Mouse (Mus musculus): Measurements from ENCODE around the gene Cxcr4. TPM values are rescaled to one million over a fixed set of nuclear protein-coding genes. Genes with fewer than 3 reads are reported as not detected.

Gene Cxcr4
- total RNA-seq (2017): 77.8 and 110 TPM in 2 replicates

DNA sequence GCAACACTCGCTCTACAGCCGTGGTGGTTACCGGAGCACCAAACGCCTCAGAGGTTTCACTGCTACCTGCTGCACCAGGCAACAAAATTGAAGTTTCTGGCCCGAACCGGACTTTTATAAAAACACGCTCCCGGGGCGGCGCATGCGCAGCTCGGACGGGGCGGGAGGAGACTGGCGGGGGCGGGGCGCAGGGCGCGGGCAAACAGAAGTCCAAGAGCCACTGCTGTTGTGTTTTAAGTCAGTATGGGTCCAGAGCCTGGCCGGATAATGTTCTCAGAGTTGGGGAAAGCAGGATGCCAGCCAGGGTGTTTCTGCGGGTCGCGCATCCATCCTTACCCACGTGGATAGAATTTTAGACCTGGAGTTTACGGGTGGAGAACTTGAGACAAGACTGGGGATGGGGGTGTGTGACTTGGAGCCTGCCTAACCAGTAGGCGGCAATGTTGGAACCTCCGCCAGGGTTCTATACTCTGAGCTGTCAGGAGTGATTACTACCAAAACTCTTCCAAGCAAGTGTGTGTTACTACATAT, at the start of gene Cxcr4:
TSS of gene Cxcr4 (minus strand) at position 83 of the 531 bp plus-strand sequence.
- ATAC-seq (replicated peaks; ENCODE audit: low read depth, poor library complexity, severe bottlenecking): peak; percentile 55

GRCm38 (mm10) chr1:128639707-128640107, 47.6 kb upstream of the Cxcr4 start:
- ATAC-seq (replicated peaks; ENCODE audit: low read depth, poor library complexity, severe bottlenecking): no peak

GRCm38 (mm10) chr1:128637230-128637740, 45.2 kb upstream of the Cxcr4 start:
- ATAC-seq (replicated peaks; ENCODE audit: low read depth, poor library complexity, severe bottlenecking): no peak

- peak; percentile 51; the same call in 1 of the 2 replicates for ATAC-seq (replicated peaks; ENCODE audit: low read depth, poor library complexity, severe bottlenecking)
These were observed 44.5 kb upstream of the Cxcr4 start for GRCm38 (mm10) chr1:128636258-128637229.

- ATAC-seq (replicated peaks; ENCODE audit: low read depth, poor library complexity, severe bottlenecking): 0 out of 2 replicates have a peak, but pooled peaks have one; percentile 29
These were observed 41.8 kb upstream of the Cxcr4 start for GRCm38 (mm10) chr1:128633711-128634379.

DNA sequence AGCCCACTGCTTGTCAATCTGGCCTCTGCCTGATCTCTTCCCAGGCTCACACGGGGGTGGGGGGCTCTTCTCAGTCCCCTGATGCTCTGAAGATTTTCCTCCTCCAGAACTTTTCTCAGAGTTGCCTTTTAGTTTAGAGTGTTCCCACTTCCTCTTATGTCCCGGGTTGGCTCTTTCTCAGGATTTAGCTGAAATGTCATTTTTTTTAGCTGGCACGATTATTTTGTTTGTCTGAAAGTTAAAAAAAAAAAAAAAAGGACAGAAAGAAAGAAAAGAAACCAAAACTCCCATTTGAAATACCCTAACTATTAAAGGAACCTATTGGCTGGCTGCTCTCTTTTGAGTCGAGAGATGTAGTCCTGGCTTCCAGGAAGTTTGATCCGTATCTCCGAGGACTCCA, 40.4 kb upstream of the Cxcr4 start:
- no peak for ATAC-seq (replicated peaks; ENCODE audit: low read depth, poor library complexity, severe bottlenecking)

- peak; percentile 50 for ATAC-seq (replicated peaks; ENCODE audit: low read depth, poor library complexity, severe bottlenecking)
These were observed 34.1 kb upstream of the Cxcr4 start for GRCm38 (mm10) chr1:128626144-128626678.

GRCm38 (mm10) chr1:128623594-128623887, 31.4 kb upstream of the Cxcr4 start:
- no peak for ATAC-seq (replicated peaks; ENCODE audit: low read depth, poor library complexity, severe bottlenecking)

DNA sequence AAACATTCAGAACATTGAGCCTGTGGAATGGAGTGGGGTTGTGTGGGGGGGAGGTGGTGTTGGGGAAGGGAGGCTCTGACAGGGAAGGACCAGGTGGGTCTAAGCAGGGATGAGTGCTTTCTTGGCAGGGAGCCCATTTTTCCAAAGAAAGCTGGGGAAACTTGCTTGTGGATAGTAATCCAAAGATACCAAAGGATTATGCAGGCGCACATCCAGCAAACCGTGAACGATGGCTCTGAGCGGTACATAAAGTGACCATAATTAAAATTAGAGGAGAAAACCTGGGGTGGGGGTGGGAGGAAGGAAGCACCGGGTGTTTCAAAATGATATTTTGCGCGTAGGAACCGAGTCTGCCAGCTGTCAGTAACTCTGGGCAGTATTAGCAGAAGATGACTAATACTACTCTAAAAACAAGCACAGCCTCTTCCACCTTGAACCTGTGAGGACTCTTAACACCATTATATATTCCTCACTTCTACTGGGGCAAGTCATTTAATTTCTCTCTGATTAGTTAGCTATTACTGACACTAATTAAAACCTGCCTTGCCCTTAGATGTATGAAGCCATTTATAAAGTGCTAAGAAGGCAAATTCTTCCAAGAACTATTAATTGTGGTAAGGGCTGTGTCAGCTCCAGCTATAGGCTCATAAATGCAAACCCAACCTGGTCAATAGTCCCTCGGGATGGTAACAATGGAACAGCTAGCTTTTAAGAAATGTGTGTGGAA, 30.9 kb upstream of the Cxcr4 start:
- ATAC-seq (replicated peaks; ENCODE audit: low read depth, poor library complexity, severe bottlenecking): peak; percentile 81

DNA sequence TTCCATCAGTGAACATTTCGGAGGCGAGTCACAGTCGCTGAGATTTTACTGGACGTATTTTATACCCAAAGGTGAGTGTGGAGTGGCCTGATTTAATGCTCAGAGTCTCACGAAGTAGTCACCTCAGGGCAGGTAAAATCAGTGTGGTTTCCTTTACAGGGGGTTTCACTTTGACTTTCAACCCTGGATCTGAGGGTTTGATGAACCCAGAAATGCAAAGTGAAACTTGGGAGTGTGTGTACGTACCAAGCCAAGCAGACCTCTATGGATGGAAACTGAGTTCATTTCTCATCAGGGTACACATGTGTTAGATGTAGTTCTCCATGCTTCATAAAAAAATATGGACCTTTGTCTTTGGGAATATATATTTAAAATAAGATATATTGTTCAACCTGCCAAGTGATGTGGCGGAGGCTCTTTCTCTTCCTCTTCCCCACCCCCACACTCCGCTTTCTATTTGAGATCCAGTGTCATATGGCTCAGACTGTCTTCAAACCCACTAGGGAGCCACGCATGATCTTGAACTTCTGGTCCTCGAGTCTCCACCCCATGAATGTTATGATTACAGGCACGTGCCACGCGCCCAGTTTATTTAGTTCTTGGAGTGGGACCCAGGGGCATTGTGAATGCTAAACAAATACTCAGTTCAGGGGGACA, 25.7 kb upstream of the Cxcr4 start:
- ATAC-seq (replicated peaks; ENCODE audit: low read depth, poor library complexity, severe bottlenecking): no peak

- ATAC-seq (replicated peaks; ENCODE audit: low read depth, poor library complexity, severe bottlenecking): no peak
These were observed 24.5 kb upstream of the Cxcr4 start for GRCm38 (mm10) chr1:128616586-128616985.

DNA sequence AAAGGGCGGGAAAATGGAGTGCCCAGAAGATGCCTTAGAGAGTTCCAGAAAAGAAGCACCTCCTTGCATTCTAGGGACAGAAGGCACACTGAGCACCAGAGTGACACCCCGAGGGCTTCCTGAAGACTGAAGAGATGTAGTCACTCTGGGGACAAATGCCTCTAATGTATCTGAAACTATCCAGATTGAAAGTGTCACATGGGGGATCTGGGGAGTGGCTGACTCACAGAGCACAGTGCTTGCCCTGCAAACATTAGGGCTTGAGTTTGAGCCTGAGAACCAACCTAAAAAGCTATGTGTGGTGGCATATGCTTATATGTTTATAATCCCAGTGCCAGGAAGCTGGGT, 23.3 kb upstream of the Cxcr4 start:
- ATAC-seq (replicated peaks; ENCODE audit: low read depth, poor library complexity, severe bottlenecking): peak; percentile 42

DNA sequence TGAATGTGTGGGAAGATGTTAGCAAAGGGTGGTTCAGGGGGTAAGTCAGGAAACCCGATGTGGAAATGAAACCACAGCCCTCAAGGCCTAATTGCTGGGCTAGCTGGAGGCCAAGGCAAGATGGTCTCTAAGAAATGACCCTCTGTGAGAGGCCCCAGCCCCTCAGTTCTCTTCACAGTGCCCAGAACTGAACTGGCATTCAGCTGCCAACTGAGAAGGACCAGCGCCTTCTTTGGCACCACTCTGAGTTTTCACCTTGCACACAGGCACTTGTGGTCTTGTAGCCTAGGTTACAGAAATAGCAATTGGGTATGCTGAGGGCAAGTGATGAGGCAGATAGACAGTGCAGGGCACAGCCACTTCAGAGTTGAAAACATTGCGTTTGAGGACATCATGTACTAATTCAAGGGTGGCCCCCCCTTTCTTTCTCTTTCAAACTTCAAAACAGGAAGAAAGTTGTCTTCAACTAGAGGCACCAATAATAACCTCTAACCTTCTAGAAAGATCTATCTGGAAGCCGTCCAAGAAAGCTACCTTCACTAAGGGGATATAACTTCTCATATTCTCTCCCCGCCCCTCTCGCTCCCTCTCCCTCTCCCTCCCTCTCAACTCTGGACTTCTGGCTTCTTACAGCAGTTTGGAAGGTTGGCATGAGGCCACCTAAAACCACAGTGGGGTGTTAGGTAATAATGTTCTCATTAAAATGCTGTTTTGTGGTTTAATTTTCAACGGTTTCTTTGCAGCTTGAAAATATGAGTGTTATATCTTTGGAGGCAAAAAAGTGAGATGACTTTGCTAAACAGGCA, 22.8 kb upstream of the Cxcr4 start:
- ATAC-seq (replicated peaks; ENCODE audit: low read depth, poor library complexity, severe bottlenecking): peak; percentile 70

- peak; percentile 82 for ATAC-seq (replicated peaks; ENCODE audit: low read depth, poor library complexity, severe bottlenecking)
These were observed 16.0 kb upstream of the Cxcr4 start for GRCm38 (mm10) chr1:128608119-128608518.

- ATAC-seq (replicated peaks; ENCODE audit: low read depth, poor library complexity, severe bottlenecking): no peak
These were observed 15.3 kb upstream of the Cxcr4 start for GRCm38 (mm10) chr1:128607423-128607822.

DNA sequence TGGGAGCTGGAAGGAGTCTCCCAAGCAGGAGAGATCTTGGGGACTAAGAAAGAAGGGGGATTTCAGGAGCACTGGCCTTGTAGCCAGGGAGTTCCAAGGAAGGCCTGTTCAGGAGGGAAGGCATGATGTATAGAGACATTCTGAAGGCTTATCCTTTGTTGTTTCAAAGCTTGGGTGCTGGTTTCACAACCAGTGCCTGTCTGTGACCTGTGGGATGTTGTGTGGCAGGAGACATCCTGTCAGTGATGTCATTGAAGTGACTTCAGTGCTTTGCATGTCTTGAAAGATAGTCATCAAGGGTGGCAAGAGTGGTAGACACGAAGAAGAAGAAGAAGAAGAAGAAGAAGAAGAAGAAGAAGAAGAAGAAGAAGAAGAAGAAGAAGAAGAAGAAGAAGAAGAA, 13.7 kb upstream of the Cxcr4 start:
- peak; percentile 30; the same call in 1 of the 2 replicates for ATAC-seq (replicated peaks; ENCODE audit: low read depth, poor library complexity, severe bottlenecking)

GRCm38 (mm10) chr1:128602688-128603385, 10.7 kb upstream of the Cxcr4 start:
- no peak for ATAC-seq (replicated peaks; ENCODE audit: low read depth, poor library complexity, severe bottlenecking)
